Mouse (Mus musculus): Measurements from ENCODE around the gene Nckap5. TPM values are rescaled to one million over a fixed set of nuclear protein-coding genes. Genes with fewer than 3 reads are reported as not detected.

The Nckap5 gene
- polyA plus RNA-seq, 1 experiment from 2014 or later = 17.8 TPM

- peak overlapping the region; percentile 64 for H3K27ac ChIP-seq (replicated peaks)
Measured at GRCm38 (mm10) chr1:126606189-126607080, 224.2 kb downstream of the Nckap5 start.

DNA sequence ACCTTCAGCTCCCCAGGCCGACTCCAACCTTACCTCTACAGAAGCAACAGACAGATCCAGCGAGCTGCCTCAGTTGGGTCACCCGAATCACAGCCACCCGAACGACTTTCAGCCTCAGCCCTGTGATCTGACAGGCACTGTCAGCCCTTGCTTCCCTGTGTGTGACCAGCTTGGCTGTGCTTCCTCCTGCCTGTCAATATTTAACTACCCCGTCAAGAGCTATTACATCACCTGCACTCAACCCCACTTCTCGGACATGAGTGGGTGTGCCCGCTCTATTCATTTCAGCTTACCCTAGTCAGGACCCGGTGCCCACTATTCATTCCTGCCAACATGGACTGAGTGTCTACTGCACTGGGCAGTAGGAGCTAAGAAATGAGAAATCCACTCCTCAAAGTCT is 226.0 kb downstream of the Nckap5 start:
- 84% methylated on average over 9 of the region's 9 CpGs for WGBS
- ATAC-seq (ENCODE audit: low FRiP score, low read depth) = no peak
- Histone ChIP-seq H3K4me1 (peaks cover 24% of the 10 kb centered on the region), H3K9ac (replicated peaks) (no peak overlapping the region), H3K36me3 (no peaks in the 10 kb centered on the region), H3K27ac (replicated peaks) (no peak overlapping the region), H3K4me3 (no peak overlapping the region), H3K4me2 (replicated peaks) (no peak overlapping the region), H3K9me3 (no peaks in the 10 kb centered on the region), H3K27me3 (no peaks in the 10 kb centered on the region)

More at GRCm38 (mm10) chr1:126606189-126607080, 224.2 kb downstream of the Nckap5 start:
- H3K4me1 ChIP-seq = peaks cover 16% of the 10 kb centered on the region
- no peak overlapping the region for H3K4me2 ChIP-seq (replicated peaks)
- H3K27me3 ChIP-seq = no peaks in the 10 kb centered on the region
- no peaks in the 10 kb centered on the region for H3K9me3 ChIP-seq
- H3K9ac ChIP-seq (replicated peaks) = no peak overlapping the region
- H3K4me3 ChIP-seq = no peak overlapping the region
- 47% methylated on average over 14 of the region's 14 CpGs for WGBS
- peak; percentile 76 for ATAC-seq (ENCODE audit: low FRiP score, low read depth)
- no peaks in the 10 kb centered on the region for H3K36me3 ChIP-seq

GRCm38 (mm10) chr1:126603771-126604515 is 226.7 kb downstream of the Nckap5 start:
- WGBS = 83% methylated on average over 7 of the region's 7 CpGs
- Histone ChIP-seq H3K9me3 (no peaks in the 10 kb centered on the region), H3K4me2 (replicated peaks) (no peak overlapping the region), H3K4me3 (no peak overlapping the region), H3K27ac (replicated peaks) (no peak overlapping the region), H3K27me3 (no peaks in the 10 kb centered on the region), H3K4me1 (peaks cover 24% of the 10 kb centered on the region), H3K36me3 (no peaks in the 10 kb centered on the region), H3K9ac (replicated peaks) (no peak overlapping the region)
- no peak for ATAC-seq (ENCODE audit: low FRiP score, low read depth)

- no peak for ATAC-seq (ENCODE audit: low FRiP score, low read depth)
- Histone ChIP-seq H3K9ac (replicated peaks) (no peak overlapping the region), H3K4me1 (peaks cover 21% of the 10 kb centered on the region), H3K36me3 (no peaks in the 10 kb centered on the region), H3K4me3 (no peak overlapping the region), H3K4me2 (replicated peaks) (no peak overlapping the region), H3K9me3 (no peaks in the 10 kb centered on the region), H3K27ac (replicated peaks) (no peak overlapping the region), H3K27me3 (no peaks in the 10 kb centered on the region)
- 53% methylated on average over 4 of the region's 4 CpGs for WGBS
Measured at GRCm38 (mm10) chr1:126600596-126600995, 230.0 kb downstream of the Nckap5 start.

GRCm38 (mm10) chr1:126597376-126597775 is 233.2 kb downstream of the Nckap5 start:
- H3K9me3 ChIP-seq = no peaks in the 10 kb centered on the region
- ATAC-seq (ENCODE audit: low FRiP score, low read depth) = peak; percentile 70
- 0 out of 2 replicates have a peak overlapping the region, but pooled peaks have one; percentile 15 for H3K27ac ChIP-seq (replicated peaks)
- H3K36me3 ChIP-seq = no peaks in the 10 kb centered on the region
- no peaks in the 10 kb centered on the region for H3K27me3 ChIP-seq
- H3K4me1 ChIP-seq = peaks cover 18% of the 10 kb centered on the region
- H3K9ac ChIP-seq (replicated peaks) = no peak overlapping the region
- H3K4me3 ChIP-seq = no peak overlapping the region
- WGBS = 48% methylated on average over 3 of the region's 3 CpGs
- no peak overlapping the region for H3K4me2 ChIP-seq (replicated peaks)

GRCm38 (mm10) chr1:126594796-126595195 is 235.8 kb downstream of the Nckap5 start:
- Histone ChIP-seq H3K36me3 (no peaks in the 10 kb centered on the region), H3K27me3 (no peaks in the 10 kb centered on the region), H3K9ac (replicated peaks) (no peak overlapping the region), H3K27ac (replicated peaks) (no peak overlapping the region), H3K4me3 (no peak overlapping the region), H3K4me1 (peaks cover 9% of the 10 kb centered on the region), H3K9me3 (no peaks in the 10 kb centered on the region), H3K4me2 (replicated peaks) (no peak overlapping the region)
- WGBS = 87% methylated on average over 3 of the region's 3 CpGs
- ATAC-seq (ENCODE audit: low FRiP score, low read depth) = no peak

DNA sequence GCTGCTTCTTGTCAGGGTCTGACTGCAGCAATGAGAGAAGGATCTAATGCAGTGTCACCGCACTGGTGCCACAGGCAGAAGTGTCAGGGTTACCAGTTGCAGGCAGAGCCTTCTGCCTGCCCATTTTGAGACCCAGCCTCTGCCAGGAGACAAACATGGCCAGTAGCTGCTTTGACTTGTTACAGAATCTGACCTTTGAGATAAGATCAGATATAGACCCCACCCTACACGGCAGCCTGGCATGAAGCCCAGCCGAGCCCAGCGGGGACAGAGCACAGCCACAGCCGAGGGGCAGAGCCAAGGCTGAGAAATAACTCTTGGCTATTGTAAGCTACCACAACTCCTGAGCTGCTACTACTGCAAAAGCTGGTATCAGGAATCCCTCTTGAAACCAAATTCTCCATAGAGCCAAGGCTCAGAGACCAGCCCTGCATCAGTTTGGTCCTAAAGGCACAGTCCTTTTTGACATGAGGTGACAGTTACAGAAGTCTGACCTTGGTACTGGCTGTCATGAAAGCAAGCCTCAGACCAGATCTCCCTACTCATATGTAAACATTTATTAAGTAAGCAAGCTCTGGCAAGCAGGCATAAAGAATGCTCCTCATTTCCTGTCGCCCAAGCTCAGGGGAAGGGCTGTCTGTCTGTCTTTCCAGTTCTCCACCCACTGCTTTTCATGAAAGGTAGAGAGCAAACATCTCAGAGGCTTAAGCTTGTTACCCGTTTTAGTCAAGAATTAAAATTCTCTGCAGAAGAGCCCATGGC is 237.4 kb downstream of the Nckap5 start:
- peaks cover 9% of the 10 kb centered on the region for H3K4me1 ChIP-seq

GRCm38 (mm10) chr1:126590911-126591310 is 239.7 kb downstream of the Nckap5 start:
- H3K27me3 ChIP-seq = no peaks in the 10 kb centered on the region
- H3K4me2 ChIP-seq (replicated peaks) = no peak overlapping the region
- H3K9me3 ChIP-seq = no peaks in the 10 kb centered on the region
- H3K9ac ChIP-seq (replicated peaks) = no peak overlapping the region
- WGBS = 44% methylated on average over 3 of the region's 3 CpGs
- peak; percentile 64; the same call in 1 of the 2 replicates for ATAC-seq (ENCODE audit: low FRiP score, low read depth)
- 0 out of 2 replicates have a peak overlapping the region, but pooled peaks have one; percentile 25 for H3K27ac ChIP-seq (replicated peaks)
- H3K36me3 ChIP-seq = no peaks in the 10 kb centered on the region
- no peak overlapping the region for H3K4me3 ChIP-seq
- H3K4me1 ChIP-seq = no peaks in the 10 kb centered on the region; the same call in 1 of the 2 replicates

More for the DNA sequence above, 237.4 kb downstream of the Nckap5 start:
- H3K27me3 ChIP-seq = no peaks in the 10 kb centered on the region
- H3K9me3 ChIP-seq = no peaks in the 10 kb centered on the region
- ATAC-seq (ENCODE audit: low FRiP score, low read depth) = no peak
- no peak overlapping the region for H3K4me3 ChIP-seq
- no peak overlapping the region for H3K27ac ChIP-seq (replicated peaks)
- WGBS = 74% methylated on average over 7 of the region's 7 CpGs
- H3K4me2 ChIP-seq (replicated peaks) = no peak overlapping the region
- no peak overlapping the region for H3K9ac ChIP-seq (replicated peaks)
- no peaks in the 10 kb centered on the region for H3K36me3 ChIP-seq

DNA sequence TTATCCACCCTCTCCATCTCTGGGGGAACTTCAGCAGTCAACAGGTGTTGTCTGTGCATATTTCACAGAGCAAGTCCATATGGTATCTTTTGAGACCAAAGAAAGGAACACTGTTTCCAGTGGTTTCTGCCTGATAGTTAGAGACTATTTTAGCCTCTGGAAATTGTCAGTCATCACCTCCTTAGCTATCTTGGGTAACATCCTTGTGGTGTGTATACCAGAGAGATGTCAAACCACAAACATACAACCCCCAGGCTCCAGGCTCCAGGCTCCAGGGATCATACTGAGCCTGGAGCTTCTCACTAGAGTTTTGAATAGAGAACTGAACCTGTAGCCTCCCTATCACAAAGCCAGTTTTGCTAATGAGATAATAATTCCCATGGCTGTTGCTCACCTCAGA is 252.4 kb downstream of the Nckap5 start:
- Histone ChIP-seq H3K4me3 (no peak overlapping the region), H3K9ac (replicated peaks) (no peak overlapping the region), H3K36me3 (no peaks in the 10 kb centered on the region), H3K4me1 (peaks cover 14% of the 10 kb centered on the region), H3K9me3 (no peaks in the 10 kb centered on the region), H3K27ac (replicated peaks) (no peak overlapping the region), H3K4me2 (replicated peaks) (no peak overlapping the region), H3K27me3 (no peaks in the 10 kb centered on the region)
- ATAC-seq (ENCODE audit: low FRiP score, low read depth) = no peak

DNA sequence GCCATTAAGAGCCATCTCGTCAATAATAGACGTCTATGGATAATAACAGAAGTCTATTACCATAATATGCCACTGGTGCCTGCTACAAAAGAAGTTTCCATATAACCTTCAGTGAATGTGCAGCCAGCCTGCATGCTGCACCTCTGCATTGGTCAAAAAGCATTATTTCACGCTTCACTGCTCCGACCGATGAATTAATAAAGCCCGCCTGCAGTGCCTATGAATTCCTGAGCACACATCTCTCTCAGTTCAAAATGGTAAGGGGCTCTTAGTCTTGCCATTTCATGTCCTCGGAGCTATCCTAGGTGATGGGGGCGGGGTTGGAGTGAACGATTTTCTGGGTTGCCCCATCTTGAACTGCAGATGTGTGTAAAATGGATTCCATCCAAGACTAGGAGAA is 256.3 kb downstream of the Nckap5 start:
- Histone ChIP-seq H3K4me2 (replicated peaks) (no peak overlapping the region), H3K4me3 (no peak overlapping the region), H3K36me3 (no peaks in the 10 kb centered on the region), H3K4me1 (peaks cover 26% of the 10 kb centered on the region), H3K9ac (replicated peaks) (no peak overlapping the region), H3K27ac (replicated peaks) (no peak overlapping the region), H3K9me3 (no peaks in the 10 kb centered on the region), H3K27me3 (no peaks in the 10 kb centered on the region)
- ATAC-seq (ENCODE audit: low FRiP score, low read depth) = peak; percentile 57; the same call in 1 of the 2 replicates
- 54% methylated on average over 9 of the region's 9 CpGs for WGBS

- H3K27ac ChIP-seq (replicated peaks) = no peak overlapping the region; the same call in 1 of the 2 replicates
- no peak overlapping the region for H3K4me3 ChIP-seq
- peaks cover 26% of the 10 kb centered on the region for H3K4me1 ChIP-seq
- no peaks in the 10 kb centered on the region for H3K9me3 ChIP-seq
- no peak overlapping the region for H3K9ac ChIP-seq (replicated peaks)
- ATAC-seq (ENCODE audit: low FRiP score, low read depth) = peak; percentile 79
- no peaks in the 10 kb centered on the region for H3K27me3 ChIP-seq
- H3K4me2 ChIP-seq (replicated peaks) = no peak overlapping the region
- whole genome bisulfite sequencing = 40% methylated on average over 3 of the region's 3 CpGs
- no peaks in the 10 kb centered on the region for H3K36me3 ChIP-seq
Measured at GRCm38 (mm10) chr1:126573714-126574113, 256.9 kb downstream of the Nckap5 start.
